Mouse (Mus musculus) B cell, adult 62 days (primary cell): ENCODE data around the gene Ccdc152. TPM values are rescaled to one million over a fixed set of nuclear protein-coding genes. Genes with fewer than 3 reads are reported as not detected.

Experiments
- total RNA-seq: library from RNA; stranded (reverse); gene quantifications from 4 replicates; pipeline ENCODE4 v1.2.4, GENCODE M21; 2023

Gene Ccdc152
- not detected in 4 replicates for total RNA-seq

DNA sequence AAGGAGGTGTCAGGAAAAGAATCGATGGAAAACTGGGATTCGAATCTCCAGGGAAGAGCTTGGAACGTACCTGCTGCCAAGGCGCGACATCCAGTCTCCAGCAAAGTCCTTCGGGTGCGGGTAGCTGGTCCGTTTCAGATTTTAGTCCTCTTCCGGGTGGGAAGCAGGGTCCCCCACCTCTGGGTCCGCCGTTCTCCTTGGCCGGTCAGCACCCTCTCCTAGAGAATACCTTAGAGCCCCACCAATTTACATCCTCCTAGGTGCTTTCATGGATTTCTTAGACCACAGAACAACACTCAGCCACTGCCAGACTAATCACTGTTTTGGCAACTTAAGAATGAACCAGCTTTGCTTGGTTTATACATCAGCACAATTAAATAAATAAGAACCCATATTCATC is at the start of gene Ccdc152:
Gene Ccdc152 (minus strand): TSS at position 101 of the 400 bp plus-strand sequence.

DNA sequence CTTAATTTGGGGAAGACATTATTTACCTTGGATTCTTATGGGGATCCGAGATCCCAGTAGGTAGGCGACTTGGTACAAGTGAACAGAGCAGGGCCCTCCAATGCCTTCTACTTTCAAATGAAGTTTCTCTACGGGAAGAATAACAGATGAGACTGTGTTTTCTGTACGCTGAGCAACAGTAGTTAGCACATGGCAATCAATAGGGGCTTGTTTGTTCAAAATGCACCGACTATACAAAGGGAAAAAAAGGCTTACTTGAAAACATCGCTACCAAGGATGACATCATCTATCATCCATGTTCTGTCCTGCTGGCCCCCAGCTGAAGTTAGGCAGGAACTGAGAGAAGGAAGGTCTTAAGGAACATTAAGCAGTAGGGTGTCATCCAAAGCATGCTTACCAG is 35.1 kb downstream of the Ccdc152 start, which contains the start of gene Selenop:
Gene Selenop (plus strand): TSS at position 301 of the 400 bp plus-strand sequence.

Other genes starting within 250 kb of the Ccdc152 start
- 38.0 to 46.0 TPM (median 45.1 TPM) in 4 replicates for gene Selenop, start 35.0 kb downstream of the Ccdc152 start, total RNA-seq